Mouse (Mus musculus): ENCODE results near the gene Cpne5. TPM values are rescaled to one million over a fixed set of nuclear protein-coding genes. Genes with fewer than 3 reads are reported as not detected.
"Not testable (repeated sequence)": the region's sequence is repeated elsewhere in the genome, so short reads cannot be mapped to it uniquely, and the experiment has no call there.

The Cpne5 gene
- total RNA-seq, 2 experiments from 2014 or later, result 67.9 to 81.9 TPM

- DNase-seq, result no peak
Observed at GRCm38 (mm10) chr17:29111332-29111731, 126.6 kb downstream of the Cpne5 start.

GRCm38 (mm10) chr17:29110356-29110755 is 127.6 kb downstream of the Cpne5 start:
- DNase-seq; intact Hi-C loops (cut with DNase I): not testable (repeated sequence)

More at GRCm38 (mm10) chr17:29111332-29111731, 126.6 kb downstream of the Cpne5 start:
- intact Hi-C loops (cut with DNase I), result no loop called here

Other genes with a start within 250 kb of the Cpne5 start
- gene Stk38, start 230.2 kb downstream of the Cpne5 start, total RNA-seq (2021), result 10 to 100 TPM; 83.3 to 93.2 TPM
- 100 to 1,000 TPM; 220 to 228 TPM for gene Srsf3, start 205.5 kb downstream of the Cpne5 start, total RNA-seq (2021)
- gene Cdkn1a, start 147.2 kb downstream of the Cpne5 start, total RNA-seq (2021), result 10 to 100 TPM; 29.6 to 34.4 TPM
- gene Rab44, start 124.0 kb downstream of the Cpne5 start, total RNA-seq (2021), result 1 to 10 TPM in 1 of 2 experiments, under 1 TPM in 1; 0.54 to 1.0 TPM
- gene Ppil1, start 26.0 kb upstream of the Cpne5 start, total RNA-seq (2021), result 10 to 100 TPM; 35.1 to 40.5 TPM
- 100 to 1,000 TPM; 102 to 107 TPM for gene BC004004, start 30.6 kb upstream of the Cpne5 start, total RNA-seq (2021)
- 1 to 10 TPM; 1.4 to 2.0 TPM for gene Pi16, start 79.5 kb upstream of the Cpne5 start, total RNA-seq (2021)
- 100 to 1,000 TPM; 489 to 514 TPM for gene Mtch1, start 109.8 kb upstream of the Cpne5 start, total RNA-seq (2021)
- gene Fgd2, start 122.7 kb upstream of the Cpne5 start, total RNA-seq (2021), result 1 to 10 TPM; 4.5 to 6.4 TPM